Mouse (Mus musculus): ENCODE results near the gene Plekhs1. TPM values are rescaled to one million over a fixed set of nuclear protein-coding genes. Genes with fewer than 3 reads are reported as not detected.

Gene Plekhs1
- total and polyA plus RNA-seq, 3 experiments: 0.84 to 0.85 TPM; not detected in 1

GRCm38 (mm10) chr19:56419452-56419851, 42.0 kb upstream of the Plekhs1 start:
- no peaks in the 10 kb centered on the region for H3K27me3 ChIP-seq (ENCODE audit: control insufficient read depth in 1 of 2, insufficient read depth in 2 of 2, low read length in 2 of 2)
- DNase-seq (ENCODE audit: low read depth, low spot score): no peak
- H3K79me2 ChIP-seq (ENCODE audit: control insufficient read depth, insufficient read depth, low read length, poor library complexity): no peaks in the 10 kb centered on the region
- peaks cover 0 to 8% of the 10 kb centered on the region in 2 experiments; a peak in 2 of 4 replicates for H3K36me3 ChIP-seq (ENCODE audit: control insufficient read depth in 1 of 2, insufficient read depth in 2 of 2, low read length in 2 of 2)
- H3K27ac ChIP-seq (ENCODE audit: control insufficient read depth, low read depth, low read length): no peak overlapping the region
- H3K4me1 ChIP-seq (ENCODE audit: control insufficient read depth in 1 of 2, insufficient read depth in 2 of 2, low read length in 2 of 2): no peaks in the 10 kb centered on the region
- no peak for TF ChIP-seq ELF1 (IDR thresholded peaks at IDR 0.05; ENCODE audit: low read depth, low read length)
- H3K9me3 ChIP-seq (replicated peaks; ENCODE audit: insufficient read depth, low read length): no peaks in the 10 kb centered on the region
- H3K9ac ChIP-seq (ENCODE audit: control insufficient read depth, low read depth, low read length, poor library complexity, severe bottlenecking): no peak overlapping the region
- no peak overlapping the region for H3K4me3 ChIP-seq (ENCODE audit: control insufficient read depth in 1 of 2, insufficient read depth in 1 of 2, low read depth in 2 of 2, low read length in 2 of 2)

- no peaks in the 10 kb centered on the region for H3K4me1 ChIP-seq (ENCODE audit: control insufficient read depth in 1 of 2, insufficient read depth in 2 of 2, low read length in 2 of 2)
- H3K27me3 ChIP-seq (ENCODE audit: control insufficient read depth in 1 of 2, insufficient read depth in 2 of 2, low read length in 2 of 2): no peaks in the 10 kb centered on the region
- no peak overlapping the region for H3K9ac ChIP-seq (ENCODE audit: control insufficient read depth, low read depth, low read length, poor library complexity, severe bottlenecking)
- H3K27ac ChIP-seq (ENCODE audit: control insufficient read depth, low read depth, low read length): no peak overlapping the region
- H3K4me3 ChIP-seq (ENCODE audit: control insufficient read depth in 1 of 2, insufficient read depth in 1 of 2, low read depth in 2 of 2, low read length in 2 of 2): no peak overlapping the region
- H3K36me3 ChIP-seq (ENCODE audit: control insufficient read depth in 1 of 2, insufficient read depth in 2 of 2, low read length in 2 of 2): peaks cover 0 to 14% of the 10 kb centered on the region in 2 experiments; a peak in 2 of 4 replicates
- TF ChIP-seq MAFK (IDR thresholded peaks at IDR 0.05; ENCODE audit: borderline replicate concordance, low read depth, low read length) (no peak), JUND (IDR thresholded peaks at IDR 0.05; ENCODE audit: low read depth, low read length) (no peak), TBP (IDR thresholded peaks at IDR 0.05; ENCODE audit: low read depth, low read length) (no peak), POLR2AphosphoS5 (IDR thresholded peaks at IDR 0.05; ENCODE audit: borderline replicate concordance, low read depth, low read length) (no peak), ZNF384 (IDR thresholded peaks at IDR 0.05; ENCODE audit: low read depth, low read length) (peak; percentile 86)
- H3K9me3 ChIP-seq (replicated peaks; ENCODE audit: insufficient read depth, low read length): no peaks in the 10 kb centered on the region
- DNase-seq (ENCODE audit: low read depth, low spot score): no peak
- no peaks in the 10 kb centered on the region for H3K79me2 ChIP-seq (ENCODE audit: control insufficient read depth, insufficient read depth, low read length, poor library complexity)
Observed at GRCm38 (mm10) chr19:56420345-56420744, 41.1 kb upstream of the Plekhs1 start.

DNA sequence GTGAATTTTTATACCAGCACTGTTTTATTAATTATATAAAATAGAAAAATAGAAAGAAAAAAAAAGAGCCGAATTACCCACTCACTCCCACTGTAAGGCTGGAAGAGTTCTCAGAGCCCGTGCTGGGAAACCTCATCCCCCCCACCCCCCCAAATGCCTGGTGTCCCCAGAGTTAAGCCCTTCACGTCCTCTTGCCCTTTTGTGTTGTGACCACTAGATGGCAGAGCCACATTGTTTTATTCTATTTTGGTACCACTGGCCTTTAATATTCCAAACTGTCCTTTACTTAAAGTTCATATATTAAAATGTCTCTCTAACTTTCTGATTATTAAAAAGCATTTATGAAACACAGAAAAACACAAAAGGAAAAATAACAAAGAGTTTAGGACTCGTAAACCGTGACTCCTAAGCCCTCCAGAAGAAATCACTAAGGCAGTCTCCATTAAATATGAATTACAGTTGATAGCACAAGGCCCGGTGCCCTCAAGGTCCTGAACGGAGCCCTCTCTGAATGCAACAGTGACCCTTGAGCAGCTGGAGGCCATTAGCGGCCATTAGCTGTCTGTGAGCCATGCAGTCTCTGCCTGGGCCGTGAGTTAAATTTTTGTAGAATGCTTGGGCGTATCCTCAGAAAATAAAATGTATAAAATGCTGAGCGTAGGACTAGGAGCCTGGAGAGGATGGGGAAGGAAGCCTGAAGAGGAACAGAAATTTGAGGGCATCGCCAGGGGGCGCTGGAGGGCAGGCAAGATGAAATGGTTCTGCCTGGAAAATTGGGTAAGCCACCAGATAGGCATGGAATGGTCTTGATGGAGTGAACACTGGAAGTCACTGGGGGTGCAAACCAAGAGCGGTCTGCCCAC, 38.7 kb upstream of the Plekhs1 start:
- H3K36me3 ChIP-seq (ENCODE audit: control insufficient read depth in 1 of 2, insufficient read depth in 2 of 2, low read length in 2 of 2): peaks cover 0 to 8% of the 10 kb centered on the region in 2 experiments; a peak in 1 of 4 replicates
- peak; percentile 86 for DNase-seq (ENCODE audit: low read depth, low spot score)
- no peaks in the 10 kb centered on the region for H3K79me2 ChIP-seq (ENCODE audit: control insufficient read depth, insufficient read depth, low read length, poor library complexity)
- H3K4me1 ChIP-seq (ENCODE audit: control insufficient read depth in 1 of 2, insufficient read depth in 2 of 2, low read length in 2 of 2): no peaks in the 10 kb centered on the region
- H3K27me3 ChIP-seq (ENCODE audit: control insufficient read depth in 1 of 2, insufficient read depth in 2 of 2, low read length in 2 of 2): no peaks in the 10 kb centered on the region
- H3K9ac ChIP-seq (ENCODE audit: control insufficient read depth, low read depth, low read length, poor library complexity, severe bottlenecking): no peak overlapping the region
- H3K4me3 ChIP-seq (ENCODE audit: control insufficient read depth in 1 of 2, insufficient read depth in 1 of 2, low read depth in 2 of 2, low read length in 2 of 2): no peak overlapping the region
- no peaks in the 10 kb centered on the region for H3K9me3 ChIP-seq (replicated peaks; ENCODE audit: insufficient read depth, low read length)
- no peak overlapping the region for H3K27ac ChIP-seq (ENCODE audit: control insufficient read depth, low read depth, low read length)
- TF ChIP-seq NRF1 (IDR thresholded peaks at IDR 0.05; ENCODE audit: insufficient read depth, low read depth, low read length, poor library complexity, severe bottlenecking) (no peak), TCF12 (IDR thresholded peaks at IDR 0.05; ENCODE audit: low read depth, low read length) (no peak), JUND (IDR thresholded peaks at IDR 0.05; ENCODE audit: low read depth, low read length) (peak; percentile 8; the same call in 1 of the 2 replicates), MYB (IDR thresholded peaks at IDR 0.05; ENCODE audit: low read depth, low read length) (no peak), ZC3H11A (IDR thresholded peaks at IDR 0.05; ENCODE audit: low read depth, low read length) (peak; percentile 98), POLR2A (IDR thresholded peaks at IDR 0.05; ENCODE audit: control insufficient read depth in 1 of 2, insufficient read depth in 1 of 2, low read depth in 1 of 2, low read length in 2 of 2, poor library complexity in 1 of 2) (no peak), TAL1 (IDR thresholded peaks at IDR 0.05; ENCODE audit: low read length) (no peak), POLR2AphosphoS2 (IDR thresholded peaks at IDR 0.05; ENCODE audit: low read length) (no peak), POLR2AphosphoS5 (IDR thresholded peaks at IDR 0.05; ENCODE audit: borderline replicate concordance, low read depth, low read length) (no peak), MAZ (IDR thresholded peaks at IDR 0.05; ENCODE audit: low read depth, low read length) (no peak), HCFC1 (IDR thresholded peaks at IDR 0.05; ENCODE audit: low read depth, low read length) (no peak), TBP (IDR thresholded peaks at IDR 0.05; ENCODE audit: low read depth, low read length) (no peak), MYC (IDR thresholded peaks at IDR 0.05; ENCODE audit: low read depth, low read length) (no peak), SIN3A (IDR thresholded peaks at IDR 0.05; ENCODE audit: low read length) (no peak), CHD2 (IDR thresholded peaks at IDR 0.05; ENCODE audit: low read length) (no peak), SMC3 (IDR thresholded peaks at IDR 0.05; ENCODE audit: low read depth, low read length) (peak; percentile 97), ZNF384 (IDR thresholded peaks at IDR 0.05; ENCODE audit: low read depth, low read length) (no peak), CTCF (IDR thresholded peaks at IDR 0.05 in 2 of 3, conservative IDR thresholded peaks at IDR 0.05 in 1 of 3; ENCODE audit: control insufficient read depth in 1 of 3, insufficient read depth in 1 of 3, low read depth in 2 of 3, low read length in 3 of 3, poor library complexity in 1 of 3, severe bottlenecking in 1 of 3) (peak; percentile 92 to 97 (median 93)), CHD1 (IDR thresholded peaks at IDR 0.05; ENCODE audit: low read depth, low read length) (no peak), MXI1 (IDR thresholded peaks at IDR 0.05; ENCODE audit: low read depth, low read length) (no peak), MEF2A (IDR thresholded peaks at IDR 0.05; ENCODE audit: extremely low read depth, insufficient replicate concordance, low read depth, low read length, poor library complexity, severe bottlenecking) (no peak), MAX (IDR thresholded peaks at IDR 0.05; ENCODE audit: low read length) (no peak)
